8 mouse cellular contexts compared by ENCODE assay signal in the genomic region with DNA sequence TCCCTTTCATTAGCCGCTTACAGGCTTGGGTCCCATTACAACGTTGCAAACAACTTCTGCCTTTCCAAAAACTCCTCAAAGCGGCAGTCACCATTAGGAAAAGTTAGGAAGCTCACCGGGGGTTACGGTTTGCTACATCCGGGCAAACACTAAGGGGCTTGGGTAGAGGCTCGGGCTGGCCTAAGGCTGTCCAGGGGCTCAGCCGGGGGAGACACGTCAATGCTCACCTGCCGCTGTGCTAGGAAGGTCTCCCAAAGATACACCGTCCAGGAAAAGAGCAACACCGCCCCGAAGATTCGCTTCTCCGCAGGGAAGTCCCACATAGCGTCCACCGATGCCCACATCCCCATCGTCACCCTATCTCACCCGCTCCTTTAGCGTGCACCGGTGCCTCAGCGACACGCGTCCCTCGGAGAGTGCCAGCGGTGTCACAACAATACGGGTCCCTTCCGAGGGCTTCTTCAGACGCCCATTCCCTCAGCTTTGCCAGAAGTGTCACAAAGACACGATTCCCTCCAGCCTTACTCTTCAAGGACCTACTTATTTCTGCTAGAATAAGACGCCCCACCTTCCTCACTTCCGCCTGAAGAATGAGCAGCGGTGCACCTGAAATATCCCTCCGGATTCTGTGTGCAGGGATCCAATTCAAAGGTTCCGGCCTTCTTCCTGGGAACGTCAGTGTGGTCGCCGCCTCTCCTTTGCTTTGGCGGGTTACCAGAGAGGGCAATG. TPM values are rescaled to one million over a fixed set of nuclear protein-coding genes. Genes with fewer than 3 reads are reported as not detected.
DNase-seq lines count a peak whose midpoint lies in the region; ATAC-seq and TF ChIP-seq lines count a peak whose summit lies in the region.

Gene Zmpste24, minus strand, starts transcription at position 592 of the 729 bp plus-strand sequence.

- peak within 1 kb of the TSS; percentile 68 for H3K27ac ChIP-seq in forebrain, embryonic 15.5 days (replicated peaks)

- peak within 1 kb of the TSS; percentile 84 for H3K4me3 ChIP-seq in forebrain, embryonic 15.5 days
- H3K4me3 ChIP-seq in lung, adult 2 months (replicated peaks; ENCODE audit: extremely low read depth, low read depth, low read length), result peak within 1 kb of the TSS; percentile 95

- intact Hi-C loops in heart, postnatal 25 days (cut with DNase I), result loop anchor here (5.0 kb wide), 1 partner anchor 114 kb away; no protein-coding TSS in a partner anchor

- H3K4me1 ChIP-seq in forebrain, embryonic 15.5 days, result peaks cover 18% of the 10 kb centered on the region
- peaks cover 4% of the 10 kb centered on the region; the same call in 1 of the 2 replicates for H3K4me1 ChIP-seq in lung, adult 2 months (ENCODE audit: control insufficient read depth, insufficient read depth, low read length)

- H3K36me3 ChIP-seq in forebrain, embryonic 15.5 days, result peaks cover 25% of the 10 kb centered on the region

- peak within 1 kb of the TSS; percentile 82 for H3K4me2 ChIP-seq in forebrain, embryonic 15.5 days (replicated peaks)

- DNase-seq in ES-CJ7 (ENCODE audit: low read depth, low spot score), result peak; percentile 98
- DNase-seq in cerebellum, adult 11 months, result peak; percentile 80
- peak; percentile 51 for DNase-seq in heart, postnatal 25 days (ENCODE audit: low spot score)
- peak; percentile 80 to 91 for DNase-seq in layer of hippocampus, adult 18-20 months (ENCODE audit: low spot score in 2 of 2)
- peak; percentile 81 for DNase-seq in lung, adult 2 months
- peak; percentile 60 to 72 for DNase-seq in thymus, adult 18-20 months

- peak; percentile 94 for ATAC-seq in forebrain, embryonic 15.5 days (replicated peaks)
- peak; percentile 87 for ATAC-seq in neutrophil, adult 5-6 weeks (ENCODE audit: extremely low read depth, insufficient number of reproducible peaks, low FRiP score, poor library complexity, severe bottlenecking)

- under 1% methylated on average over 39 of the region's 39 CpGs for WGBS in forebrain, embryonic 15.5 days
- under 1% methylated on average over 39 of the region's 39 CpGs for WGBS in lung, adult 2 months

- no peaks in the 10 kb centered on the region for H3K27me3 ChIP-seq in forebrain, embryonic 15.5 days

- no peaks in the 10 kb centered on the region for H3K9me3 ChIP-seq in forebrain, embryonic 15.5 days

- no peak for TF ChIP-seq CTCF in lung, adult 2 months (IDR thresholded peaks at IDR 0.05; ENCODE audit: insufficient read depth, low read length)

- peak within 1 kb of the TSS; percentile 71 for H3K9ac ChIP-seq in forebrain, embryonic 15.5 days (replicated peaks)

- 0 out of 2 replicates have a peak, but pooled peaks have one; percentile 17 for TF ChIP-seq POLR2A in lung, adult 2 months (IDR thresholded peaks at IDR 0.05; ENCODE audit: borderline replicate concordance, extremely low read depth, low read depth, low read length)

RNA-seq across cellular contexts. Expression of gene Zmpste24, which starts in this region (rescaled TPM):
- polyA plus RNA-seq in forebrain, embryonic 15.5 days (2015; fragmentation: Nextera tagmentation; extraction: Ambion mirVana), result 25.4 and 26.6 TPM in 2 replicates
- 10 to 100 TPM; 20.1 to 23.4 TPM for total RNA-seq in heart, postnatal 25 days (2021)
- 10 to 100 TPM; 23.8 to 25.4 TPM for total RNA-seq in layer of hippocampus, adult 18-20 months (2021)
- polyA plus RNA-seq in lung, adult 2 months (2012; rRNA removed), result 17.6 and 23.1 TPM in 2 replicates
- 25.0 and 25.9 TPM in 2 replicates for total RNA-seq in neutrophil, adult 5-6 weeks (2017)

Comparison
In these comparisons a context has a peak if more than half of its experiments do, and no peak if none do; other contexts are left out.
1. Peak in every context shown above with its lines: DNase-seq, ATAC-seq, H3K4me3 ChIP-seq and H3K27ac ChIP-seq.